Mouse (Mus musculus): ENCODE measurements around the gene Atp2a1. TPM values are rescaled to one million over a fixed set of nuclear protein-coding genes. Genes with fewer than 3 reads are reported as not detected.

Gene Atp2a1
- total and polyA plus RNA-seq, 3 experiments = 0.04 to 0.47 TPM; not detected in 1

GRCm38 (mm10) chr7:126502751-126503150, 39.8 kb upstream of the Atp2a1 start:
- no peak for DNase-seq (ENCODE audit: low read depth, low spot score)
- H3K4me3 ChIP-seq (ENCODE audit: control insufficient read depth in 1 of 2, insufficient read depth in 1 of 2, low read depth in 2 of 2, low read length in 2 of 2) = peak overlapping the region; percentile 70 to 96
- no peak for TF ChIP-seq HCFC1 (IDR thresholded peaks at IDR 0.05; ENCODE audit: low read depth, low read length)
- no peak for TF ChIP-seq ZKSCAN1 (IDR thresholded peaks at IDR 0.05; ENCODE audit: low read depth, low read length)
- TF ChIP-seq POLR2A (IDR thresholded peaks at IDR 0.05; ENCODE audit: control insufficient read depth in 1 of 2, insufficient read depth in 1 of 2, low read depth in 1 of 2, low read length in 2 of 2, poor library complexity in 1 of 2) = 0 out of 4 replicates have a peak, but pooled peaks of 1 of the 2 experiments have one; percentile 0

GRCm38 (mm10) chr7:126502023-126502741, 39.3 kb upstream of the Atp2a1 start:
- Histone ChIP-seq H3K27me3 (ENCODE audit: control insufficient read depth in 1 of 2, insufficient read depth in 2 of 2, low read length in 2 of 2) (no peaks in the 10 kb centered on the region), H3K4me1 (ENCODE audit: control insufficient read depth in 1 of 2, insufficient read depth in 2 of 2, low read length in 2 of 2) (peaks cover 4 to 12% of the 10 kb centered on the region in 2 experiments; a peak in 3 of 4 replicates)
- TF ChIP-seq ZNF384 (IDR thresholded peaks at IDR 0.05; ENCODE audit: low read depth, low read length) = no peak
- TF ChIP-seq MAFK (IDR thresholded peaks at IDR 0.05; ENCODE audit: borderline replicate concordance, low read depth, low read length) = 0 out of 2 replicates have a peak, but pooled peaks have one; percentile 0
- peak; percentile 81 for TF ChIP-seq MAZ (IDR thresholded peaks at IDR 0.05; ENCODE audit: low read depth, low read length)
- peak; percentile 80 for TF ChIP-seq ELF1 (IDR thresholded peaks at IDR 0.05; ENCODE audit: low read depth, low read length)
- peak; percentile 58; the same call in 1 of the 2 replicates for TF ChIP-seq SIN3A (IDR thresholded peaks at IDR 0.05; ENCODE audit: low read length)
- no peak for TF ChIP-seq SMC3 (IDR thresholded peaks at IDR 0.05; ENCODE audit: low read depth, low read length)
- TF ChIP-seq MYC (IDR thresholded peaks at IDR 0.05; ENCODE audit: low read depth, low read length) = no peak
- TF ChIP-seq USF1 (IDR thresholded peaks at IDR 0.05; ENCODE audit: low read depth, low read length) = no peak; the same call in 1 of the 2 replicates
- TF ChIP-seq MYB (IDR thresholded peaks at IDR 0.05; ENCODE audit: low read depth, low read length) = peak; percentile 70; the same call in 1 of the 2 replicates
- TF ChIP-seq MXI1 (IDR thresholded peaks at IDR 0.05; ENCODE audit: low read depth, low read length) = peak; percentile 26; the same call in 1 of the 2 replicates
- TF ChIP-seq NELFE (IDR thresholded peaks at IDR 0.05; ENCODE audit: low read depth, low read length) = peak; percentile 58
- peak; percentile 75 for TF ChIP-seq TBP (IDR thresholded peaks at IDR 0.05; ENCODE audit: low read depth, low read length)
- peak; percentile 81 for TF ChIP-seq NRF1 (IDR thresholded peaks at IDR 0.05; ENCODE audit: insufficient read depth, low read depth, low read length, poor library complexity, severe bottlenecking)
- TF ChIP-seq POLR2AphosphoS2 (IDR thresholded peaks at IDR 0.05; ENCODE audit: low read length) = peak; percentile 80; the same call in 1 of the 2 replicates
- peak; percentile 70 for TF ChIP-seq ZMIZ1 (IDR thresholded peaks at IDR 0.05; ENCODE audit: low read depth, low read length)
- no peak for TF ChIP-seq ZKSCAN1 (IDR thresholded peaks at IDR 0.05; ENCODE audit: low read depth, low read length)
- TF ChIP-seq HCFC1 (IDR thresholded peaks at IDR 0.05; ENCODE audit: low read depth, low read length) = peak; percentile 81
- peak; percentile 92 for TF ChIP-seq CHD2 (IDR thresholded peaks at IDR 0.05; ENCODE audit: low read length)
- TF ChIP-seq GATA1 (IDR thresholded peaks at IDR 0.05; ENCODE audit: low read depth, low read length) = no peak
- peak; percentile 78 to 84 for TF ChIP-seq POLR2A (IDR thresholded peaks at IDR 0.05; ENCODE audit: control insufficient read depth in 1 of 2, insufficient read depth in 1 of 2, low read depth in 1 of 2, low read length in 2 of 2, poor library complexity in 1 of 2)

More at GRCm38 (mm10) chr7:126502751-126503150, 39.8 kb upstream of the Atp2a1 start:
- Histone ChIP-seq H3K9ac (ENCODE audit: control insufficient read depth, low read depth, low read length, poor library complexity, severe bottlenecking) (peak overlapping the region; percentile 100), H3K4me1 (ENCODE audit: control insufficient read depth in 1 of 2, insufficient read depth in 2 of 2, low read length in 2 of 2) (peaks cover 4 to 12% of the 10 kb centered on the region in 2 experiments; a peak in 3 of 4 replicates), H3K9me3 (replicated peaks; ENCODE audit: insufficient read depth, low read length) (no peaks in the 10 kb centered on the region), H3K27ac (ENCODE audit: control insufficient read depth, low read depth, low read length) (peak overlapping the region; percentile 99), H3K36me3 (ENCODE audit: control insufficient read depth in 1 of 2, insufficient read depth in 2 of 2, low read length in 2 of 2) (peaks cover 26 to 35% of the 10 kb centered on the region in 2 experiments), H3K79me2 (ENCODE audit: control insufficient read depth, insufficient read depth, low read length, poor library complexity) (peaks cover 37% of the 10 kb centered on the region), H3K27me3 (ENCODE audit: control insufficient read depth in 1 of 2, insufficient read depth in 2 of 2, low read length in 2 of 2) (no peaks in the 10 kb centered on the region)

More at GRCm38 (mm10) chr7:126502023-126502741, 39.3 kb upstream of the Atp2a1 start:
- H3K36me3 ChIP-seq (ENCODE audit: control insufficient read depth in 1 of 2, insufficient read depth in 2 of 2, low read length in 2 of 2) = peaks cover 32 to 35% of the 10 kb centered on the region in 2 experiments
- H3K79me2 ChIP-seq (ENCODE audit: control insufficient read depth, insufficient read depth, low read length, poor library complexity) = peaks cover 42% of the 10 kb centered on the region
- peak overlapping the region; percentile 99 for H3K27ac ChIP-seq (ENCODE audit: control insufficient read depth, low read depth, low read length)
- H3K4me3 ChIP-seq (ENCODE audit: control insufficient read depth in 1 of 2, insufficient read depth in 1 of 2, low read depth in 2 of 2, low read length in 2 of 2) = peak overlapping the region; percentile 94 to 96
- no peaks in the 10 kb centered on the region for H3K9me3 ChIP-seq (replicated peaks; ENCODE audit: insufficient read depth, low read length)
- DNase-seq (ENCODE audit: low read depth, low spot score) = peak; percentile 99
- H3K9ac ChIP-seq (ENCODE audit: control insufficient read depth, low read depth, low read length, poor library complexity, severe bottlenecking) = peak overlapping the region; percentile 100
